In genomic region chrX:48460496-48460895, GRCm38 (mm10) we compare ENCODE assay signal across 16 mouse cellular contexts.
"Had no signal": no experiment of that assay in that cellular context is flagged by ENCODE, and none has a peak within 500 bp of the region (broad histone marks: within the 10 kb centered on the region; RNA-seq: fewer than 3 reads in every experiment).

No protein-coding gene starts in this region.

- H3K27me3 ChIP-seq: neural tube, embryonic 15.5 days; stomach, embryonic 15.5 days had no signal

- H3K27ac ChIP-seq: liver, embryonic 14.5 days; midbrain, embryonic 10.5 days; midbrain, embryonic 12.5 days; neural tube, embryonic 13.5 days; neural tube, embryonic 15.5 days; stomach, embryonic 15.5 days; stomach, postnatal 0 days had no signal

- H3K36me3 ChIP-seq: midbrain, embryonic 10.5 days; midbrain, embryonic 12.5 days; neural tube, embryonic 13.5 days; neural tube, embryonic 15.5 days; stomach, embryonic 15.5 days had no signal

- H3K4me3 ChIP-seq: midbrain, embryonic 10.5 days; midbrain, embryonic 12.5 days; myocyte; neural tube, embryonic 13.5 days; neural tube, embryonic 15.5 days; stomach, embryonic 15.5 days had no signal

- H3K9ac ChIP-seq: liver, embryonic 14.5 days; midbrain, embryonic 12.5 days; neural tube, embryonic 13.5 days; neural tube, embryonic 15.5 days; stomach, embryonic 15.5 days had no signal

- ATAC-seq: midbrain, embryonic 16.5 days had no signal

- DNase-seq: lung, adult 18-20 months; lung, postnatal 4 days; midbrain, embryonic 14.5 days; right cerebral cortex, postnatal 14 days; thymus, adult 2 months; thymus, postnatal 25 days; thymus, postnatal 4 days had no signal

- H3K4me1 ChIP-seq: midbrain, embryonic 12.5 days; stomach, embryonic 15.5 days had no signal

- H3K9me3 ChIP-seq: midbrain, embryonic 12.5 days; neural tube, embryonic 13.5 days; neural tube, embryonic 15.5 days; stomach, embryonic 15.5 days had no signal

- H3K4me2 ChIP-seq: midbrain, embryonic 12.5 days; neural tube, embryonic 13.5 days; neural tube, embryonic 15.5 days; stomach, embryonic 15.5 days had no signal
